Mouse (Mus musculus): ENCODE measurements around the gene Atg4c.

Gene Atg4c

DNA sequence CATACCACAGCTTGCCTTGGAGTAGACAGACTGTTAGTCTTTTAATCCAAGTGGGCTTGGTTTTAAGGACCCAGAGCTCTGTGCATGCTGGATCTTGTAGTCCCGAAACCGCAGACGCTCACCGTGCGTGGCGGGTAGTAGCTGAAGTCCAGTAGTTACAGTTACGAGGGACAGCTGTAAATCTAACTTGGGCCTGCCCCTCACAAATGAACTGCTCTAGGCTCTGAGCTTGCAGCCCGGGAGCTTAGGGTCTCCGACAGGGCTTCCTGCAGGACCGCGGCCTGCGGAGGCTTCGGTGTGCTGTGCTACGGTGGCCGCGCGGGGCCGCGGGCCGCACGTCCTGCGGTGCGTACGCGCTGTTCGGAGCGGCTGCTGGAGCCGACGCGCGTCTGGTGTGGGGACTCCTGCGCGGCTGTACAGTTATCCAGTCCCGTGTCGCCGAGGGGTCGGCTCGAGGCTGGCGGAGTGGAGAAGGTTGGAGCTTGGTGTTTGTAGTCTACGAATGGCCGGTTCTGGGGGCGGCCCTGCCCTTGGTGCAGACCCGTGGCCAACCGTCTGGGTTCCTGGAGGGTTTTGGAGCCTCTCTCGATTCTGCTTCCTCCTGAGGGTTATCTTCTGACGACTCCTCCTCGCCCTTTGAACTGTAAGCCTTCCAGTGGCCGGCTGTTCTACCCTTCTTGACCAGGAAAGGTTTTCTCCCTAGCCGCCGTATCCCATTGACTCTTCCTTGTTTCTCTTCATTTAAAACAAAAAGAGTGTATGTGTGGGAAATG, at the start of gene Atg4c:
TSS of gene Atg4c (plus strand) at position 125 of the 773 bp plus-strand sequence.
- DNase-seq (ENCODE audit: low read depth), result peak; percentile 90

GRCm38 (mm10) chr4:99151434-99151833, 42.3 kb upstream of the Atg4c start:
- DNase-seq (ENCODE audit: low read depth), result no peak

- DNase-seq (ENCODE audit: low read depth), result no peak
Observed at GRCm38 (mm10) chr4:99151885-99152558, 41.7 kb upstream of the Atg4c start.

- peak; percentile 37 for DNase-seq (ENCODE audit: low read depth)
Observed at GRCm38 (mm10) chr4:99156641-99157307, 37.0 kb upstream of the Atg4c start.

DNA sequence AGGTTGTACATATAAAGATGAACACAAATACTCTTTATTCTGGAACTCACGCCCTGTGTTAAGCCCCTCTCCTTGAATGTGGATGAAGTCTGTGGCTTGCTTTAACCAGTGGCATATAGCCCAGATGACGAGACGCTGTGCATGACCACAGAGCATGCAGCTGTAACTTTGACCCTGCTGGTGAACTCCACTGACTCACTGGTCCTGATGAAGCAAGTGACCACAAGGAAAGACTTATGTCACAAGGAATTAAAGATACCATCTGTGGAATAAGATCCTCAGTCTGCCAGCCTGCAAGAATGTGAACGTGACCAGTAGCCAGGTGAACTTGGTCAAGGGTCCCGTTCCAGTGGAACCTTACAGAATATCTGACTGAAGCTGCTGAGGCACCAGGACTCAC, 35.2 kb upstream of the Atg4c start:
- DNase-seq (ENCODE audit: low read depth), result peak; percentile 90

- DNase-seq (ENCODE audit: low read depth), result no peak
Observed at GRCm38 (mm10) chr4:99160414-99160813, 33.3 kb upstream of the Atg4c start.

DNA sequence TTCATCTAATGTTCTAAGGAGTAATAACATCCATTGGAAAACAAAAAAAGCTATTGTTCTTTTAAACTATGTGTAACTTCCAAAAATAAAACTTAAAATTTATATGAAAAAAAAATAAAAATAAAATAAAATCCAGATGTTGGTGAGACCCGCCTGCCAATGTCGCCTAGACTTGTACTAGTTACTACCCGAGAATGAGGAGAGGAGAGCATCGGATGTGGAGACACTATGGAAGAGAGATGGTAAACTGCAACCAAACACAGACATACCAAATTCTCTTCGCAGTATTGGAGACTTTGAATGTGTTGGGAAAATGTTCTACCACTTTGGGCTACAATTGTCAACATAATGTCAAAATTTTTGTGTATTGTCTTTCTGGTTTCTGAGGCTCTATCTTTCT, 32.8 kb upstream of the Atg4c start:
- DNase-seq (ENCODE audit: low read depth), result no peak

DNA sequence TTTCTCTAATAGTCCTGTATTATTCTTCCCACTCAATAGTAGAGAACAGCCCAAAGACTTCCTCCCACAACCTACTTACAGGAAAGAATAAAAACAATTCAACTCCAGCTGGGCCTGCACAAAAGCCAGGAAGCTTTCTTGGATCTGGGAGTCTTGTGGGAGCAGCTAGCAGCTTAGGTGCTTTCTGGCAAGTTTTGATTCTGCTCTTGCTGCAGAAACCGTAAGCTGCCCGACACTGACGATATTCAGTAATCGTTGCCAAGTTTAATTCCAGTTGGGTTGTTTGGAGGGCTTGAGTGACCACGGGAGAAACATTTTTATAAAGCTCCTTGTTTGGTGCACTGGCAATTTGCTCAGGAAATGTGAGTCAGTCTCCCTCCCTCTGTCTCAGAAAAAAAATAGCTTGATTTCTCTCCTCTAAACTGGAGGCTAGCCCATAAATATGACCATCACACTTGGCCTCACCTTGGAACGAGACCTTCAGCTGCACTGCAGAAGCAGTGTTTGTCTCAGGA, 32.2 kb upstream of the Atg4c start:
- DNase-seq (ENCODE audit: low read depth), result peak; percentile 57

DNA sequence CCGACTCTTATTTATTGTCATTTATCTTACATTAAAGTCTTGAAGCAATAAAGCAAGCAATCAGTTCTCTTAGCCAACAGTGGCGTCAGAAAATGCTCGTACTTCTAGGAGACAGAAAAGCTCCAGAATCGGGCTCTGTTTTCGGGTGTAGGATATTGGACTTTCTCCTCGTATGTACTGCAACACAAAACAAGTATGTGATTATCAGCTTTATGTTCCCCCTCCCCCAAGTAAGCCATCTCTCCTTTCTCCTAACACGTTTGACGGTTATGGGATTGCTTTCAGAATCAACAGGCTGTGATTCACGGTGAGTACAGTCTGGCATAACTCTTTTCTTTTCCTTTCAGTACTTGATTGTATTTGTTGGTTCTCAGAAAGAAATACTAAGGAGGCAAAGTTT, 30.7 kb upstream of the Atg4c start:
- no peak for DNase-seq (ENCODE audit: low read depth)

- DNase-seq (ENCODE audit: low read depth), result peak; percentile 88
Observed at GRCm38 (mm10) chr4:99163547-99163946, 30.2 kb upstream of the Atg4c start.

DNA sequence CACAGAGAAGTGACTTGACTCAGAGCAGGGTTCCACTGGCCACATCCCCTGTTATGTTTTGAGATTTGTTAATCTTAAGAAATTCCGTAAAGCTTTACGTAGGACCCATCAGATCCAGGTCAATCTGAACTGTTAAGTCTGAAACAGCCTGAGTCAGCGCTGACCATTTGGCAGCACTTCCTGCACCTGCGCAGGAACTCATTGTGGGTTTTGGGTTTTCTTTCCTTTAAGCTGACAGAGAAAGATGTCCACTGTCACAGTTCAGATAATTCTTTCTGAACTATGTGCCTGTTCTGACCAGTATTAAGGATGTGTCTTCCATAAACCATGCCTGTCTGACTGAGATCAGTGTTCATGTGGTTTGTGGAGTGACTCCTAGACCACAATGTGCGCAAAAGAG, 24.9 kb upstream of the Atg4c start:
- peak; percentile 72 for DNase-seq (ENCODE audit: low read depth)

DNA sequence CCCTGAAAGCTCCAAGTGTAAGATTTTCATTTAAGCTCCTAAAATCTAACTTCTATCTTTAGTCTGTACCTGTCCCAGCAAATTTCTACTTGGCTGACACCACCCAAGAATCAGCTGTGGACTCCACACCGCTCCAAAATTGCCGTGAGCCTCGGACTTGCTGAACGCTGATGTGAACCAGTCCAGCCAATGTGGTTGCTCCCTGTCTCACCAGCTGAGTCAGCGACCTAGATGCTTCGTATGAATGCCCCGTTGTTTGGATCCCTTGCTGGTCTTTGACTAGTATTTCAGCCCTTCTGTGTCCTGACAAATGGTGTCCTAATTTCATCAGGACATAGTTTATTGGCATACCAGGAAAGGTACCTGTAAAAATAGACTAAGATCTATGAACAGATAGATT, 19.5 kb upstream of the Atg4c start:
- no peak for DNase-seq (ENCODE audit: low read depth)

- no peak for DNase-seq (ENCODE audit: low read depth)
Observed at GRCm38 (mm10) chr4:99176841-99177240, 16.9 kb upstream of the Atg4c start.

DNA sequence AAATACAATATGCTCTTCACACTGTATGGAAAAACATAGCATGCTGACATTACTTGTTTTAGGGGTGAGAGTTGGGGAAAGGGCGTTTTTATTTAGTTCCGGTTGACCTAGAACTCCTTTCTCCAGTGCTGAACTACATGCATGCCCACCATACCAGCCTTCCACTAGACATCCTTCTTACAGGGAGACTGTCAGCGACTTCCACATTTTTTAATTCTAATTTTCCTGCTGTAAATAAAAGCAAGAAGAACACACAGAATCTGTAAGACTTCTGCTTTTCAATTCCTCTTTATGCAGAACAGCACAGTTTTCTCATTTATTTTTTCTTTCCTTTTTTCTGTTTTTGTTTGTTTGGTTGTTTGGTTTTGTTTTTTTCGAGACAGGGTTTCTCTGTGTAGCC, 16.5 kb upstream of the Atg4c start:
- DNase-seq (ENCODE audit: low read depth), result no peak

- no peak for DNase-seq (ENCODE audit: low read depth)
Observed at GRCm38 (mm10) chr4:99178851-99179250, 14.9 kb upstream of the Atg4c start.

- no peak for DNase-seq (ENCODE audit: low read depth)
Observed at GRCm38 (mm10) chr4:99179446-99180120, 14.2 kb upstream of the Atg4c start.

DNA sequence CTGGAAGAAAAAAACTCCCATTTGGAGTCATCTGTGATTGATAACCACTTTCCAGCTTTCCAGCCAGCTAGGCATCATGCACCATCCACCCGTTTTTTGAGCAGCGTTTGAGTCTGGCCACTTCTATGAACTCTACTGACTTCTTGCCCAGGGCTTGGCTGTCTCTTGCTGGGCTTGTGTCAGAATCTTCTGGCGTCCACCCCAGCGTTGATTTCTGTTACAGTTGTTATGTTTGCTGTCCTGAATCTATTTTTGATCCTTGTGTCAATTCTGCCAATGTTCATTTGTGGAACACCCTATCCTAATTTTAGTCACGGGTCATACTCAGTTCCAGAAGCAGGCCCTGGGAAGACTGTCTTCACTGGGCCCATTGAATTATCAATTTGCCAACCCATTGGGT, 12.8 kb upstream of the Atg4c start:
- DNase-seq (ENCODE audit: low read depth), result no peak

DNA sequence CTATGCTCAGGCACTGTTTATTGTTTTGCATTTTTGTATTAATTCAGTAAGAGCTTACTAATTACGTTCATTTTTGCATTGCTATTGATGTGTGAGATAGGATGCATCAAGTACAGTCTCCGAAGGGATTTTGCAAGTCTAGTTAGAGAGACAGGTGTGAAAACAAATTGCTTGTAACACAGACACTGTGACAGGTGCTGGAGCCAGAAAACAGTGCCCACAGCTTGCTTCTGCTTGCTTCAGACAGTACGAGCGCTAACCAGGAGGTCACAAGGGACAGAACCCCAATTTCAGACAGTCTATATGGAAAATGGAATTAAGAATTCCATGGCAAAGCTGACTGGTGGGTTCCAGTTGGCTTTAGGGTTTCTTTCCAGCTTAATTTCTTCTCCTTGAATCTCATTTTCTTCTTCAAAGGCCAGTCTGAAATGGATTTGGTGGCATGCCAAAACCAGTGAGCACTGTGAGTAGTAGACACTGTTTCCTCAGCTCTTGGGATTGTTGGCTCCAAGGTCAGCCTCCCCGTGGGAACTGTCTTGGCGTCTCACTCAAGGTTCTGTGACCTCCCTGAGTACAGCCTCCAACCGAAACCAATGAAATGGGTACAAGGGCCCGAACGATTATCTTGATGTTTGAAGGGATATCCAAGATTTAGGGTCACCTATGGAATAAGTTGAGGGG, 11.9 kb upstream of the Atg4c start:
- no peak for DNase-seq (ENCODE audit: low read depth)

- peak; percentile 90 for DNase-seq (ENCODE audit: low read depth)
Observed at GRCm38 (mm10) chr4:99182660-99183431, 10.9 kb upstream of the Atg4c start.

DNA sequence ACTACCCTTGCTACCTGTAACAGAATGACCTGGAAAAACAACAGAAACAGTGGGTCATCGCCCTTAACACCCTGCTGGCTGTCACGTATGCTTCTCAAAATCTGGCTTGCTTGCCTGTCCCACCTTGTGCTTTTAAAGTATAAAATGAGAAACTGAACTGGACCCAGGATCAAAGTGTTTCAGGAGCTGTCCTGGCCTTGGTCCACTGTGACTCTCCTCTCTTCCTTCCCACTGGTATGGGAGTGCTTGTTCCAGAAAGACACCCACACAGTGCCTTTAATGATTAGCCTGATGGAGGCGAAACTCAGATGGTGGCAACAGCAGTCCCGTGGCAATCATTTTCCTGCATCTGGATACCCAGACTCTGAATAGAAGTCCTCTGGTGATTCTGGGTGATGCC, 9.1 kb upstream of the Atg4c start:
- DNase-seq (ENCODE audit: low read depth), result no peak

- DNase-seq (ENCODE audit: low read depth), result peak; percentile 22
Observed at GRCm38 (mm10) chr4:99185305-99185704, 8.4 kb upstream of the Atg4c start.

Measured in 416B (cell line).